ENCODE assay signal across 1 mouse cellular context in genomic region chr9:20861821-20862220, GRCm38 (mm10).
TF ChIP-seq lines count a peak whose summit lies in the region.

No protein-coding gene starts in this region.

TF ChIP-seq in MEL, 35 proteins besides CTCF, POLR2A, EP300 and RAD21:
- no peak for TF ChIP-seq MAZ (IDR thresholded peaks at IDR 0.05; ENCODE audit: low read depth, low read length)
